Mouse (Mus musculus) forebrain, postnatal 0 days (tissue): ENCODE results near the gene Trove2. TPM values are rescaled to one million over a fixed set of nuclear protein-coding genes. Genes with fewer than 3 reads are reported as not detected.
A peak's percentile ranks its signal among the peaks of the same experiment; 100 is the strongest.

Source experiments
- ATAC-seq: fragments of 200-750 bp; cut with Nextera tagmentation; 2 replicates; pipeline ENCODE4 v1.8.0; 2017; ENCODE audit warnings: mild to moderate bottlenecking, moderate library complexity
- DNase-seq: peaks from one replicate; pipeline ENCODE4 v3.0.0-alpha.2; 2015
- H3K27ac ChIP-seq: fragments of 300-500 bp; sonication (generic); 2 replicates; pipeline ENCODE4 v1.5.1; 2014; ENCODE audit warnings: low read depth, mild to moderate bottlenecking, antibody characterized with exemption, low read length, moderate library complexity, mixed read lengths
- H3K27me3 ChIP-seq: fragments of 300-500 bp; sonication (generic); 2 replicates; pipeline ENCODE4 v1.6.1; 2014; ENCODE audit warnings: mild to moderate bottlenecking, low read length, mixed read lengths; ENCODE audit not compliant: insufficient read depth
- H3K36me3 ChIP-seq: fragments of 300-500 bp; sonication (generic); 2 replicates; pipeline ENCODE4 v1.6.1; 2014; ENCODE audit warnings: mild to moderate bottlenecking, moderate library complexity; ENCODE audit not compliant: insufficient read depth
- H3K4me1 ChIP-seq: fragments of 300-500 bp; sonication (generic); 2 replicates; pipeline ENCODE4 v1.6.1; 2014; ENCODE audit warnings: antibody characterized with exemption; ENCODE audit not compliant: insufficient read depth
- H3K4me2 ChIP-seq: fragments of 300-500 bp; sonication (generic); 2 replicates; pipeline ENCODE4 v1.6.1; 2014; ENCODE audit warnings: low read depth, mild to moderate bottlenecking, moderate library complexity
- H3K4me3 ChIP-seq: fragments of 300-500 bp; sonication (generic); 2 replicates; pipeline ENCODE4 v1.5.1; 2014; ENCODE audit warnings: low read depth, low read length, mixed read lengths
- H3K9ac ChIP-seq: fragments of 300-500 bp; sonication (generic); 2 replicates; pipeline ENCODE4 v1.6.1; 2014; ENCODE audit warnings: mild to moderate bottlenecking
- H3K9me3 ChIP-seq: fragments of 300-500 bp; sonication (generic); 2 replicates; pipeline ENCODE4 v1.6.1; 2016; ENCODE audit warnings: low read length
- CTCF ChIP-seq: sonication (generic); IDR thresholded peaks from 2 replicates; pipeline ENCODE4 v1.5.1; 2016; ENCODE audit warnings: antibody characterized with exemption, control low read depth, low read depth
- WGBS: fragments of 180-500 bp; shearing (Covaris S2); extraction: QIAGEN DNeasy Blood & Tissue Kit; methylation state at CpG from one replicate; pipeline ENCODE4 v1.1.7; 2014; 5-methylcytosine and 5-hydroxymethylcytosine counted together
- polyA plus RNA-seq: library from polyadenylated mRNA; unstranded; fragments of >200 nt; fragmentation: Nextera tagmentation; extraction: Ambion mirVana; gene quantifications from 2 replicates; pipeline ENCODE4 v1.2.1, GENCODE M21; 2015
- total RNA-seq: library from RNA; depleted of rRNA; stranded (reverse); fragments of >200 nt; gene quantifications from 2 replicates; pipeline ENCODE4 v1.2.3, GENCODE M21; 2014; rRNA removed

Trove2 gene
- total RNA-seq = 58.9 and 59.6 TPM in 2 replicates
- 22.3 and 31.4 TPM in 2 replicates for polyA plus RNA-seq

- Histone ChIP-seq H3K27me3 (no peaks in the 10 kb centered on the region), H3K4me1 (peaks cover 16% of the 10 kb centered on the region; the same call in 1 of the 2 replicates), H3K4me3 (peak within 1 kb of the TSS; percentile 90), H3K9ac (peak within 1 kb of the TSS; percentile 92), H3K36me3 (no peaks in the 10 kb centered on the region), H3K4me2 (peak within 1 kb of the TSS; percentile 86), H3K27ac (peak within 1 kb of the TSS; percentile 82), H3K9me3 (no peaks in the 10 kb centered on the region)
- TF ChIP-seq CTCF = peak; percentile 97
- ATAC-seq (peak; percentile 97), DNase-seq (peak; percentile 99)
- 2% methylated on average over 81 of the region's 84 CpGs for WGBS
These were observed at the start of gene Trove2, which contains the start of gene Uchl5 for GRCm38 (mm10) chr1:143776446-143777411. Gene Trove2, minus strand, starts transcription at chr1:143777068. Gene Uchl5, plus strand, starts transcription at chr1:143777272.

GRCm38 (mm10) chr1:143822677-143823076, 45.8 kb upstream of the Trove2 start:
- Histone ChIP-seq H3K4me1 (peaks cover 4% of the 10 kb centered on the region; the same call in 1 of the 2 replicates), H3K27me3 (no peaks in the 10 kb centered on the region), H3K36me3 (no peaks in the 10 kb centered on the region), H3K4me2 (no peak overlapping the region), H3K27ac (no peak overlapping the region), H3K4me3 (no peak overlapping the region), H3K9ac (no peak overlapping the region), H3K9me3 (no peaks in the 10 kb centered on the region)
- no peak for TF ChIP-seq CTCF
- DNase-seq = no peak
- ATAC-seq = no peak
- WGBS = 65% methylated on average over 3 of the region's 3 CpGs

- Histone ChIP-seq H3K4me2 (no peak overlapping the region), H3K4me1 (peaks cover 4% of the 10 kb centered on the region; the same call in 1 of the 2 replicates), H3K4me3 (no peak overlapping the region), H3K27me3 (no peaks in the 10 kb centered on the region), H3K9me3 (no peaks in the 10 kb centered on the region), H3K9ac (no peak overlapping the region), H3K27ac (no peak overlapping the region), H3K36me3 (no peaks in the 10 kb centered on the region)
- TF ChIP-seq CTCF = no peak
- DNase-seq (no peak), ATAC-seq (peak; percentile 38; the same call in 1 of the 2 replicates)
- 21% methylated on average over 2 of the region's 2 CpGs for WGBS
These were observed 43.4 kb upstream of the Trove2 start for GRCm38 (mm10) chr1:143820096-143820877.

- H3K4me3 ChIP-seq = no peak overlapping the region
- no peak overlapping the region for H3K27ac ChIP-seq
- ATAC-seq = peak; percentile 86
- TF ChIP-seq CTCF = peak; percentile 79
- H3K27me3 ChIP-seq = no peaks in the 10 kb centered on the region
- no peaks in the 10 kb centered on the region for H3K4me1 ChIP-seq
- WGBS = 42% methylated on average over 7 of the region's 7 CpGs
- peaks cover 3% of the 10 kb centered on the region for H3K36me3 ChIP-seq
- DNase-seq = peak; percentile 58
- no peaks in the 10 kb centered on the region for H3K9me3 ChIP-seq
- H3K9ac ChIP-seq = no peak overlapping the region
- no peak overlapping the region for H3K4me2 ChIP-seq
These were observed 37.0 kb upstream of the Trove2 start for GRCm38 (mm10) chr1:143813676-143814360.

- H3K4me2 ChIP-seq = no peak overlapping the region
- no peak overlapping the region for H3K4me3 ChIP-seq
- H3K9ac ChIP-seq = no peak overlapping the region
- H3K27ac ChIP-seq = no peak overlapping the region
- H3K27me3 ChIP-seq = no peaks in the 10 kb centered on the region
- TF ChIP-seq CTCF = no peak
- WGBS = 95% methylated on average over 6 of the region's 6 CpGs
- no peak for ATAC-seq
- no peaks in the 10 kb centered on the region for H3K9me3 ChIP-seq
- H3K4me1 ChIP-seq = no peaks in the 10 kb centered on the region
- no peak for DNase-seq
- H3K36me3 ChIP-seq = peaks cover 3% of the 10 kb centered on the region
These were observed 32.2 kb upstream of the Trove2 start for GRCm38 (mm10) chr1:143809062-143809461.

- 36% methylated on average over 4 of the region's 4 CpGs for WGBS
- no peak overlapping the region for H3K27ac ChIP-seq
- no peak overlapping the region for H3K4me2 ChIP-seq
- no peak overlapping the region for H3K4me3 ChIP-seq
- H3K9me3 ChIP-seq = no peaks in the 10 kb centered on the region
- TF ChIP-seq CTCF = peak; percentile 70
- no peaks in the 10 kb centered on the region for H3K4me1 ChIP-seq
- H3K9ac ChIP-seq = no peak overlapping the region
- H3K36me3 ChIP-seq = peaks cover 4% of the 10 kb centered on the region; the same call in 1 of the 2 replicates
- no peaks in the 10 kb centered on the region for H3K27me3 ChIP-seq
- ATAC-seq (peak; percentile 92), DNase-seq (peak; percentile 87)
These were observed 26.7 kb upstream of the Trove2 start for GRCm38 (mm10) chr1:143803537-143803936.
